Mouse (Mus musculus) embryonic facial prominence, embryonic 11.5 days (tissue): ENCODE data around the gene Cd109. TPM values are rescaled to one million over a fixed set of nuclear protein-coding genes. Genes with fewer than 3 reads are reported as not detected.

ENCODE experiments used
- ATAC-seq: fragments of 200-750 bp; cut with Nextera tagmentation; replicated peaks from 2 replicates; pipeline ENCODE4 v1.8.0; 2017; ENCODE audit warnings: low read depth; ENCODE audit not compliant: insufficient number of reproducible peaks, low FRiP score, low TSS enrichment
- DNase-seq: peaks from one replicate; pipeline ENCODE4 v3.0.0-alpha.2; 2015; ENCODE audit warnings: low spot score
- H3K27ac ChIP-seq: fragments of 300-500 bp; sonication (generic); replicated peaks from 2 replicates; pipeline ENCODE4 v1.5.1; 2014; ENCODE audit warnings: mild to moderate bottlenecking, low read depth, low read length, control low read depth
- H3K27me3 ChIP-seq: fragments of 300-500 bp; sonication (generic); 2 replicates; pipeline ENCODE4 v1.6.1; 2014; ENCODE audit warnings: mild to moderate bottlenecking, low read length, moderate library complexity, mixed read lengths; ENCODE audit not compliant: control insufficient read depth, insufficient read depth
- H3K36me3 ChIP-seq: fragments of 300-500 bp; sonication (generic); replicated peaks from 2 replicates; pipeline ENCODE4 v1.6.1; 2014; ENCODE audit warnings: low read depth, mild to moderate bottlenecking, low read length, moderate library complexity, mixed read lengths; ENCODE audit not compliant: control insufficient read depth, insufficient read depth
- H3K4me1 ChIP-seq: fragments of 300-500 bp; sonication (generic); 2 replicates; pipeline ENCODE4 v1.6.1; 2014; ENCODE audit warnings: low read length, mixed read lengths; ENCODE audit not compliant: control insufficient read depth, insufficient read depth
- H3K4me2 ChIP-seq: fragments of 300-500 bp; sonication (generic); 2 replicates; pipeline ENCODE4 v1.6.1; 2014; ENCODE audit warnings: low read depth, mild to moderate bottlenecking, control low read depth, low read length, moderate library complexity
- H3K4me3 ChIP-seq: fragments of 300-500 bp; sonication (generic); 2 replicates; pipeline ENCODE4 v1.5.1; 2014; ENCODE audit warnings: low read depth, low read length, control low read depth
- H3K9ac ChIP-seq: fragments of 300-500 bp; sonication (generic); replicated peaks from 2 replicates; pipeline ENCODE4 v1.6.1; 2014; ENCODE audit warnings: mild to moderate bottlenecking, control low read depth, low read length
- H3K9me3 ChIP-seq: fragments of 300-500 bp; sonication (generic); replicated peaks from 2 replicates; pipeline ENCODE4 v1.6.1; 2016; ENCODE audit warnings: mild to moderate bottlenecking, low read length, inconsistent platforms, mixed read lengths; ENCODE audit not compliant: control insufficient read depth
- WGBS: fragments of 180-500 bp; shearing (Covaris S2); extraction: QIAGEN DNeasy Blood & Tissue Kit; methylation state at CpG from one replicate; pipeline ENCODE4 v1.1.7; 2014; 5-methylcytosine and 5-hydroxymethylcytosine counted together
- polyA plus RNA-seq: library from polyadenylated mRNA; unstranded; fragments of >200 nt; fragmentation: Nextera tagmentation; extraction: Ambion mirVana; gene quantifications from 2 replicates; pipeline ENCODE4 v1.2.1, GENCODE M21; 2014

Cd109 gene
- polyA plus RNA-seq, 1 experiment from 2014 or later = 6.2 TPM

DNA sequence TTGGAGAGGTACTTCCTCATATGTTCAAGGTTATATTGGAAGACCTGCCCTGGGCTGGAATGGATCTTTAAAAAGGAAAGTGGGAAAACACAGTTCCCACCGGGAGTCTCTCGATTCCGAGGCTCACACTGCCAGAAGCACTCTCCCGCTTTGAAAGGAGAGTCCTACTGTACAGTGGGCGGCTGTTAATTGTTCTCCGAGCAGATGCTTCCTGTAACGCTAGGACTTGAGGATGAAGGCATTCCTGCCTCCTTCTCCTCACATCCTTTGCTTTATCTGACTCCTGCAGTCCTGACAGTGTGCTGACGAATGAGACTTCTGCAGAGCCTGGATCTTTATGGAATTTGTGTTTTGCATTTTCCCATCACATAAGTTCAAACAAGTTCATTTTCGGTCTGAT, 3.9 kb downstream of the Cd109 start:
- H3K4me3 ChIP-seq = no peak overlapping the region
- H3K27me3 ChIP-seq = no peaks in the 10 kb centered on the region
- no peaks in the 10 kb centered on the region for H3K9me3 ChIP-seq
- no peak overlapping the region for H3K27ac ChIP-seq
- ATAC-seq (no peak), DNase-seq (no peak)
- no peak overlapping the region for H3K4me2 ChIP-seq
- H3K36me3 ChIP-seq = no peaks in the 10 kb centered on the region
- 84% methylated on average over 9 of the region's 9 CpGs for WGBS
- H3K9ac ChIP-seq = no peak overlapping the region
- H3K4me1 ChIP-seq = no peaks in the 10 kb centered on the region

- DNase-seq = no peak
- H3K36me3 ChIP-seq = no peaks in the 10 kb centered on the region
- H3K4me1 ChIP-seq = no peaks in the 10 kb centered on the region
- no peaks in the 10 kb centered on the region for H3K27me3 ChIP-seq
- no peak overlapping the region for H3K27ac ChIP-seq
- H3K9ac ChIP-seq = no peak overlapping the region
- H3K4me3 ChIP-seq = no peak overlapping the region
- H3K9me3 ChIP-seq = no peaks in the 10 kb centered on the region
- no peak overlapping the region for H3K4me2 ChIP-seq
- WGBS = 87% methylated on average over 10 of the region's 10 CpGs
- no peak for ATAC-seq
Measured at GRCm38 (mm10) chr9:78623301-78623747, 8.0 kb downstream of the Cd109 start.

DNA sequence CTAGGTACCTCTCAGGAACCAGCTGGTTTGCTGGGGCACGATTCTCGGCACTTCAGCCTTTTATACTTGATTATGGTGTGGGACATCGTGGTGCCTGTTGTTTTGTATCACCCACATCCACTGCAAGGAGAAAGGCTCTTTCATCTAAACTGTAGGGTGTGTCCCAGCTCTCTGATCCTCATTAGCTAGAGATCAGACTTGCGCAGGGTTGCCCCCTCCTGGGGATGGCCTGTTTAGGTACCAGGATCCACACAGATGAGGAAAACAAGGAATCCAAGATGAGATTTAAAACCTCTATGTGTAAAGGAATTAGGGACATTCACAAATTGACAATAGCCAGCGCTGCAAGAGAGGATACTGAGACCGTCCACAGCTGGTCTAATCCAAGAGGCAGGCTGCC, 14.6 kb downstream of the Cd109 start:
- DNase-seq = no peak
- 53% methylated on average over 6 of the region's 6 CpGs for whole genome bisulfite sequencing

DNA sequence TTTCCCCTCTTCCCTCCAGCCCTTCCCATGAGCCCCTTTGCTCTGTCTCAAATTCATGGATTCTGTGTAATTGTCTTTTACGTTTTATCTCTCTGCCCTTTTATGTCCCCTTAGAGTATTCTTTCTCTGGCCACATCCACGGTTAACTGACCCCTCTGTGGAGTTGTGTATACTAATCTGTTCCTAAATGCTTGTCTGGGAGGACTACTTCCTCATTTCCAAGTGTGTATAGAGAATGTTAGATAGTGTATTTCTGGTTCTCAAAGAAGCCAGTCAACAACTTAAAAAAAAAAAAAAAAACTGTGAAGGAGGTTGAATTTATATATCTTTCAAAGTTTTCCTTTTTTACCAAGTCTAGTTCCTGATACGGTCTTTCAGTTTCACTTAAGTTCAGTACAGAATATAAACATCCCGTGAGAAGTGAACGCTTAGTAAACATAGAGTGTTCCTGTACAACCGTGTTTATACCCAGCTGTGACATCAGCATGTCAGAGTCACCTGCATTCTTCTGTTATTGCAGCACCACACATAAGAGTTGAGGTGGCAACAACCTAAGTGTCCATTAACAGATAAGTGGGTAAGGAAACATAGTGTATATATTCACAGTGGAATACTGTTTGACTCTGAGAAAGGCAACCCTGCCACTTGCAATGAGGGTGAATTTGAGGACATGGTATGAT, 16.5 kb downstream of the Cd109 start:
- ATAC-seq (no peak), DNase-seq (no peak)
- Histone ChIP-seq H3K9me3 (no peaks in the 10 kb centered on the region), H3K27me3 (no peaks in the 10 kb centered on the region), H3K9ac (no peak overlapping the region), H3K27ac (no peak overlapping the region), H3K36me3 (no peaks in the 10 kb centered on the region), H3K4me2 (no peak overlapping the region), H3K4me1 (no peaks in the 10 kb centered on the region), H3K4me3 (no peak overlapping the region)
- WGBS = 83% methylated on average over 6 of the region's 6 CpGs

More for the DNA sequence above, 14.6 kb downstream of the Cd109 start:
- H3K4me3 ChIP-seq = no peak overlapping the region
- H3K27me3 ChIP-seq = no peaks in the 10 kb centered on the region
- H3K4me2 ChIP-seq = no peak overlapping the region
- H3K36me3 ChIP-seq = no peaks in the 10 kb centered on the region
- H3K27ac ChIP-seq = no peak overlapping the region
- ATAC-seq = no peak
- H3K4me1 ChIP-seq = no peaks in the 10 kb centered on the region
- H3K9ac ChIP-seq = no peak overlapping the region
- no peaks in the 10 kb centered on the region for H3K9me3 ChIP-seq

- 94% methylated on average over 3 of the region's 3 CpGs for WGBS
Measured at GRCm38 (mm10) chr9:78633976-78634375, 18.6 kb downstream of the Cd109 start.

GRCm38 (mm10) chr9:78641386-78641785, 26.0 kb downstream of the Cd109 start:
- no peak for DNase-seq
- no peak for ATAC-seq
- WGBS = 83% methylated on average over 4 of the region's 4 CpGs
- Histone ChIP-seq H3K4me1 (no peaks in the 10 kb centered on the region), H3K36me3 (no peaks in the 10 kb centered on the region), H3K4me2 (no peak overlapping the region), H3K4me3 (no peak overlapping the region), H3K9ac (no peak overlapping the region), H3K9me3 (no peaks in the 10 kb centered on the region), H3K27me3 (no peaks in the 10 kb centered on the region), H3K27ac (no peak overlapping the region)

More at GRCm38 (mm10) chr9:78633976-78634375, 18.6 kb downstream of the Cd109 start:
- DNase-seq (no peak), ATAC-seq (no peak)
- H3K27ac ChIP-seq = no peak overlapping the region
- H3K36me3 ChIP-seq = no peaks in the 10 kb centered on the region
- no peak overlapping the region for H3K4me2 ChIP-seq
- H3K4me3 ChIP-seq = no peak overlapping the region
- no peaks in the 10 kb centered on the region for H3K27me3 ChIP-seq
- no peaks in the 10 kb centered on the region for H3K9me3 ChIP-seq
- H3K4me1 ChIP-seq = no peaks in the 10 kb centered on the region
- H3K9ac ChIP-seq = no peak overlapping the region

DNA sequence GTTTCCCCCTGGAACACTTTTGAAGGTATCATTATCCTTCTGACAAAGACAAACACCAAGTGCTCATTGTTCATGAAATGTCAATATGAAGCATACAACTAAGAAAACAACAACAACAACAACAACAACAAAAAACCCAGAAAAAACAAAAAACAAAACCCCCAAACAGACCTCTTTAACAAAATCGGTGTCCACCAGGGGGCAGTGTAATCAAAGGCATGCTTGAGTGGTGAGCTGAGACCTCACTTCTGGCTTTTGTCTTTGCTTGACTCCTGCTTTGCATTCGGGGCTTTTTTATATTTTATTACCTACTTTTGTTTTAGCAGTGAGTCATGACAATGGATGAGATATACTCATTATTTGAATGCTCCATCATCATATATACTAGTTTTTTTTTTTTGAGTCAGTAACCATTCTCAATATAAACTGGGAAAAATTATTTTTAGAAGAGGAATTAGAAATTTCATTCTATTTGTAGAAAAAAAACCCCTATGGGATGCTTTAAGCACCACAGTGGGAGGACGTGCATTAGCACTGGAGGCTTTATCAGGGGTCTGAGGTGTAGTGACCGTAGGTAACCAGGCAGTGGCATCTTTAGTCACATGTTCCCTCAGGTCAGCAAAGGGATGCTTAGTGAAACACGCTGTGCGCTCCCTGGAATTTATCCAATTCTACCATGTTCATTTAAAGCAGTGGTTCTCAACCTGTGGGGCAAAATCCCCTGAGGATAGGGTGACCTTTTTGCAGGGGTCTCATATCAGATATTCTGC, 30.8 kb downstream of the Cd109 start:
- H3K9ac ChIP-seq = no peak overlapping the region
- 0 out of 2 replicates have a peak, but pooled peaks have one; percentile 65 for ATAC-seq
- H3K9me3 ChIP-seq = no peaks in the 10 kb centered on the region
- no peak overlapping the region for H3K4me3 ChIP-seq
- DNase-seq = peak; percentile 87
- no peaks in the 10 kb centered on the region for H3K4me1 ChIP-seq
- no peak overlapping the region for H3K27ac ChIP-seq
- no peak overlapping the region for H3K4me2 ChIP-seq
- H3K36me3 ChIP-seq = no peaks in the 10 kb centered on the region
- H3K27me3 ChIP-seq = no peaks in the 10 kb centered on the region
- 53% methylated on average over 6 of the region's 6 CpGs for WGBS

DNA sequence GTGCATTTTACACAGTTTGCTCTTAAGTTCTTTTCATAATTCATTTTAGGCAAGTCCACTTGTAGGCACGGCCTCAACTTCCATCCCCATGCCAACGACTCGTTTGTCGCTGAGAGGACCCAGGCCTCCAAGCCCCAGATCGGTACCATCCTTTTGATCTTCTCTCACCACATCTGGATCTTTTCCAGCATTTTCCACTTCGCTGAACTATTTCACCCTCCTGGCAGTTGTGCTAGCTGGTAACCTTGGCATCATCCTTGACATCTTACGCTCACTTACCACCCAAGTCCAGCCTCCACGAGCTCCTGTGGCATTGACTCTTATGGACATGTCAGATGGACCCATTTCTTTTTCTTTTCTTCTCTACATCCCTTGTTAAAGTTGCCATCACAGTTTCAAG, 33.3 kb downstream of the Cd109 start:
- no peak overlapping the region for H3K4me3 ChIP-seq
- WGBS = 88% methylated on average over 8 of the region's 8 CpGs
- H3K4me1 ChIP-seq = no peaks in the 10 kb centered on the region
- no peaks in the 10 kb centered on the region for H3K36me3 ChIP-seq
- H3K9me3 ChIP-seq = no peaks in the 10 kb centered on the region
- no peak for ATAC-seq
- H3K4me2 ChIP-seq = no peak overlapping the region
- no peak overlapping the region for H3K27ac ChIP-seq
- DNase-seq = no peak
- no peak overlapping the region for H3K9ac ChIP-seq
- no peaks in the 10 kb centered on the region for H3K27me3 ChIP-seq
